Mouse (Mus musculus): ENCODE measurements at regions not wholly inside any gene's neighbourhood (a gene's known extent, or its start where the extent isn't known, plus 50 kb on each side); places are given as distances from the start of the nearest gene placed in this dataset.

- no peaks in the 10 kb centered on the region for H3K36me3 ChIP-seq (ENCODE audit: control insufficient read depth, insufficient read depth, low read length, poor library complexity, severe bottlenecking)
- DNase-seq (ENCODE audit: low read depth, low spot score) = no peak
These were observed 152.3 kb upstream of the Dio3 start for GRCm38 (mm10) chr12:110126525-110126924.

GRCm38 (mm10) chr12:110145379-110145778 is 133.5 kb upstream of the Dio3 start:
- no peak for DNase-seq (ENCODE audit: low read depth, low spot score)
- no peaks in the 10 kb centered on the region for H3K27me3 ChIP-seq (ENCODE audit: control insufficient read depth, insufficient read depth, low read length, poor library complexity, severe bottlenecking)
- no peaks in the 10 kb centered on the region for H3K36me3 ChIP-seq (ENCODE audit: control insufficient read depth, insufficient read depth, low read length, poor library complexity, severe bottlenecking)

More at GRCm38 (mm10) chr12:110126525-110126924, 152.3 kb upstream of the Dio3 start:
- no peaks in the 10 kb centered on the region; the same call in 1 of the 2 replicates for H3K27me3 ChIP-seq (ENCODE audit: control insufficient read depth, insufficient read depth, low read length, poor library complexity, severe bottlenecking)

GRCm38 (mm10) chr12:110154225-110154962 is 124.5 kb upstream of the Dio3 start:
- no peak for DNase-seq (ENCODE audit: low read depth, low spot score)
- Histone ChIP-seq H3K36me3 (ENCODE audit: control insufficient read depth, insufficient read depth, low read length, poor library complexity, severe bottlenecking) (no peaks in the 10 kb centered on the region), H3K27me3 (ENCODE audit: control insufficient read depth, insufficient read depth, low read length, poor library complexity, severe bottlenecking) (no peaks in the 10 kb centered on the region)

- H3K36me3 ChIP-seq (ENCODE audit: control insufficient read depth, insufficient read depth, low read length, poor library complexity, severe bottlenecking) = no peaks in the 10 kb centered on the region
- no peak for DNase-seq (ENCODE audit: low read depth, low spot score)
- no peaks in the 10 kb centered on the region for H3K27me3 ChIP-seq (ENCODE audit: control insufficient read depth, insufficient read depth, low read length, poor library complexity, severe bottlenecking)
These were observed 123.9 kb upstream of the Dio3 start for GRCm38 (mm10) chr12:110154963-110155325.

GRCm38 (mm10) chr12:110156441-110156840 is 122.4 kb upstream of the Dio3 start:
- no peak for DNase-seq (ENCODE audit: low read depth, low spot score)
- Histone ChIP-seq H3K36me3 (ENCODE audit: control insufficient read depth, insufficient read depth, low read length, poor library complexity, severe bottlenecking) (no peaks in the 10 kb centered on the region), H3K27me3 (ENCODE audit: control insufficient read depth, insufficient read depth, low read length, poor library complexity, severe bottlenecking) (no peaks in the 10 kb centered on the region)

- H3K36me3 ChIP-seq (ENCODE audit: control insufficient read depth, insufficient read depth, low read length, poor library complexity, severe bottlenecking) = no peaks in the 10 kb centered on the region
- DNase-seq (ENCODE audit: low read depth, low spot score) = no peak
These were observed 120.7 kb upstream of the Dio3 start for GRCm38 (mm10) chr12:110157998-110158747.

GRCm38 (mm10) chr12:110161306-110161705 is 117.6 kb upstream of the Dio3 start:
- H3K36me3 ChIP-seq (ENCODE audit: control insufficient read depth, insufficient read depth, low read length, poor library complexity, severe bottlenecking) = no peaks in the 10 kb centered on the region
- DNase-seq (ENCODE audit: low read depth, low spot score) = no peak
- no peaks in the 10 kb centered on the region for H3K27me3 ChIP-seq (ENCODE audit: control insufficient read depth, insufficient read depth, low read length, poor library complexity, severe bottlenecking)

More at GRCm38 (mm10) chr12:110157998-110158747, 120.7 kb upstream of the Dio3 start:
- H3K27me3 ChIP-seq (ENCODE audit: control insufficient read depth, insufficient read depth, low read length, poor library complexity, severe bottlenecking) = no peaks in the 10 kb centered on the region

- Histone ChIP-seq H3K36me3 (ENCODE audit: control insufficient read depth, insufficient read depth, low read length, poor library complexity, severe bottlenecking) (no peaks in the 10 kb centered on the region), H3K27me3 (ENCODE audit: control insufficient read depth, insufficient read depth, low read length, poor library complexity, severe bottlenecking) (no peaks in the 10 kb centered on the region)
- DNase-seq (ENCODE audit: low read depth, low spot score) = no peak
These were observed 113.4 kb upstream of the Dio3 start for GRCm38 (mm10) chr12:110165462-110165861.

GRCm38 (mm10) chr12:110168407-110168806 is 110.5 kb upstream of the Dio3 start:
- H3K27me3 ChIP-seq (ENCODE audit: control insufficient read depth, insufficient read depth, low read length, poor library complexity, severe bottlenecking) = no peaks in the 10 kb centered on the region
- no peak for DNase-seq (ENCODE audit: low read depth, low spot score)
- H3K36me3 ChIP-seq (ENCODE audit: control insufficient read depth, insufficient read depth, low read length, poor library complexity, severe bottlenecking) = no peaks in the 10 kb centered on the region

- Histone ChIP-seq H3K27me3 (ENCODE audit: control insufficient read depth, insufficient read depth, low read length, poor library complexity, severe bottlenecking) (no peaks in the 10 kb centered on the region), H3K36me3 (ENCODE audit: control insufficient read depth, insufficient read depth, low read length, poor library complexity, severe bottlenecking) (no peaks in the 10 kb centered on the region)
- no peak for DNase-seq (ENCODE audit: low read depth, low spot score)
These were observed 109.6 kb upstream of the Dio3 start for GRCm38 (mm10) chr12:110169261-110169660.

- Histone ChIP-seq H3K27me3 (ENCODE audit: control insufficient read depth, insufficient read depth, low read length, poor library complexity, severe bottlenecking) (no peaks in the 10 kb centered on the region), H3K36me3 (ENCODE audit: control insufficient read depth, insufficient read depth, low read length, poor library complexity, severe bottlenecking) (no peaks in the 10 kb centered on the region)
- DNase-seq (ENCODE audit: low read depth, low spot score) = no peak
These were observed 108.4 kb upstream of the Dio3 start for GRCm38 (mm10) chr12:110170496-110170895.

- no peaks in the 10 kb centered on the region for H3K27me3 ChIP-seq (ENCODE audit: control insufficient read depth, insufficient read depth, low read length, poor library complexity, severe bottlenecking)
- no peaks in the 10 kb centered on the region for H3K36me3 ChIP-seq (ENCODE audit: control insufficient read depth, insufficient read depth, low read length, poor library complexity, severe bottlenecking)
- DNase-seq (ENCODE audit: low read depth, low spot score) = no peak
These were observed 101.0 kb upstream of the Dio3 start for GRCm38 (mm10) chr12:110177826-110178225.

GRCm38 (mm10) chr12:110183473-110183872 is 95.4 kb upstream of the Dio3 start:
- DNase-seq (ENCODE audit: low read depth, low spot score) = no peak
- H3K36me3 ChIP-seq (ENCODE audit: control insufficient read depth, insufficient read depth, low read length, poor library complexity, severe bottlenecking) = no peaks in the 10 kb centered on the region
- H3K27me3 ChIP-seq (ENCODE audit: control insufficient read depth, insufficient read depth, low read length, poor library complexity, severe bottlenecking) = peaks cover 1% of the 10 kb centered on the region; the same call in 1 of the 2 replicates

- peaks cover 1% of the 10 kb centered on the region; the same call in 1 of the 2 replicates for H3K27me3 ChIP-seq (ENCODE audit: control insufficient read depth, insufficient read depth, low read length, poor library complexity, severe bottlenecking)
- DNase-seq (ENCODE audit: low read depth, low spot score) = no peak
- H3K36me3 ChIP-seq (ENCODE audit: control insufficient read depth, insufficient read depth, low read length, poor library complexity, severe bottlenecking) = no peaks in the 10 kb centered on the region
These were observed 93.5 kb upstream of the Dio3 start for GRCm38 (mm10) chr12:110185399-110185798.

GRCm38 (mm10) chr12:110186381-110186780 is 92.5 kb upstream of the Dio3 start:
- no peak for DNase-seq (ENCODE audit: low read depth, low spot score)
- Histone ChIP-seq H3K27me3 (ENCODE audit: control insufficient read depth, insufficient read depth, low read length, poor library complexity, severe bottlenecking) (peaks cover 1% of the 10 kb centered on the region; the same call in 1 of the 2 replicates), H3K36me3 (ENCODE audit: control insufficient read depth, insufficient read depth, low read length, poor library complexity, severe bottlenecking) (no peaks in the 10 kb centered on the region)

Data from splenic B cell, adult 2 months (primary cell).